Mouse (Mus musculus) stomach, postnatal 0 days (tissue): Measurements from ENCODE around the gene Mgat5. TPM values are rescaled to one million over a fixed set of nuclear protein-coding genes. Genes with fewer than 3 reads are reported as not detected.

Experiments used
- ATAC-seq: fragments of 200-750 bp; cut with Nextera tagmentation; 2 replicates; pipeline ENCODE4 v1.8.0; 2017; ENCODE audit not compliant: low FRiP score, low TSS enrichment
- DNase-seq: peaks from one replicate; pipeline ENCODE4 v3.0.0-alpha.2; 2016; ENCODE audit warnings: low spot score
- H3K27ac ChIP-seq: fragments of 300-500 bp; sonication (generic); replicated peaks from 2 replicates; pipeline ENCODE4 v1.5.1; 2014; ENCODE audit warnings: mild to moderate bottlenecking, control low read depth
- H3K27me3 ChIP-seq: fragments of 300-500 bp; sonication (generic); 2 replicates; pipeline ENCODE4 v1.6.1; 2014; ENCODE audit warnings: low read length; ENCODE audit not compliant: control insufficient read depth, insufficient read depth
- H3K36me3 ChIP-seq: fragments of 300-500 bp; sonication (generic); 2 replicates; pipeline ENCODE4 v1.6.1; 2014; ENCODE audit warnings: low read length, mixed read lengths; ENCODE audit not compliant: control insufficient read depth, insufficient read depth
- H3K4me1 ChIP-seq: fragments of 300-500 bp; sonication (generic); replicated peaks from 2 replicates; pipeline ENCODE4 v1.6.1; 2014; ENCODE audit warnings: antibody characterized with exemption; ENCODE audit not compliant: control insufficient read depth, insufficient read depth
- H3K4me2 ChIP-seq: fragments of 300-500 bp; sonication (generic); replicated peaks from 2 replicates; pipeline ENCODE4 v1.6.1; 2014; ENCODE audit warnings: low read depth, mild to moderate bottlenecking, control low read depth, moderate library complexity
- H3K4me3 ChIP-seq: fragments of 300-500 bp; sonication (generic); 2 replicates; pipeline ENCODE4 v1.5.1; 2014; ENCODE audit warnings: low read depth, low read length, control low read depth
- H3K9ac ChIP-seq: fragments of 300-500 bp; sonication (generic); 2 replicates; pipeline ENCODE4 v1.6.1; 2014; ENCODE audit warnings: mild to moderate bottlenecking, low read length, control low read depth, mixed read lengths
- H3K9me3 ChIP-seq: fragments of 300-500 bp; sonication (generic); 2 replicates; pipeline ENCODE4 v1.6.1; 2016; ENCODE audit warnings: low read length; ENCODE audit not compliant: control insufficient read depth
- CTCF ChIP-seq: IDR thresholded peaks from 2 replicates; pipeline ENCODE4 v1.5.1; 2016; ENCODE audit warnings: antibody characterized with exemption, low read depth, mild to moderate bottlenecking, moderate library complexity
- EP300 ChIP-seq: optimal IDR thresholded peaks from 2 replicates; pipeline ENCODE3; 2016; ENCODE audit warnings: antibody characterized with exemption
- WGBS: fragments of 180-500 bp; shearing (Covaris S2); extraction: QIAGEN DNeasy Blood & Tissue Kit; methylation state at CpG from one replicate; pipeline ENCODE4 v1.1.7; 2014; 5-methylcytosine and 5-hydroxymethylcytosine counted together
- polyA plus RNA-seq: library from polyadenylated mRNA; unstranded; fragments of >200 nt; fragmentation: Nextera tagmentation; extraction: Ambion mirVana; gene quantifications from 2 replicates; pipeline ENCODE4 v1.2.1, GENCODE M21; 2015

Mgat5 gene
- polyA plus RNA-seq, 1 experiment from 2014 or later = 2.0 TPM

GRCm38 (mm10) chr1:127328354-127328875 is 123.6 kb downstream of the Mgat5 start:
- no peak for TF ChIP-seq CTCF
- no peak for TF ChIP-seq EP300
- no peak overlapping the region for H3K9ac ChIP-seq
- no peaks in the 10 kb centered on the region for H3K9me3 ChIP-seq
- H3K4me3 ChIP-seq = no peak overlapping the region
- H3K4me2 ChIP-seq = no peak overlapping the region
- H3K27me3 ChIP-seq = no peaks in the 10 kb centered on the region
- H3K36me3 ChIP-seq = no peaks in the 10 kb centered on the region
- H3K4me1 ChIP-seq = no peaks in the 10 kb centered on the region
- no peak for ATAC-seq
- 72% methylated on average over 5 of the region's 5 CpGs for WGBS
- DNase-seq = no peak
- H3K27ac ChIP-seq = no peak overlapping the region

GRCm38 (mm10) chr1:127329810-127330209 is 125.0 kb downstream of the Mgat5 start:
- DNase-seq (no peak), ATAC-seq (no peak)
- H3K27me3 ChIP-seq = no peaks in the 10 kb centered on the region
- WGBS = 78% methylated on average over 6 of the region's 6 CpGs
- no peak overlapping the region for H3K4me2 ChIP-seq
- H3K4me3 ChIP-seq = no peak overlapping the region
- no peaks in the 10 kb centered on the region for H3K4me1 ChIP-seq
- no peaks in the 10 kb centered on the region for H3K36me3 ChIP-seq
- H3K9me3 ChIP-seq = no peaks in the 10 kb centered on the region
- no peak overlapping the region for H3K27ac ChIP-seq
- H3K9ac ChIP-seq = no peak overlapping the region
- no peak for TF ChIP-seq EP300

GRCm38 (mm10) chr1:127337740-127338139 is 132.9 kb downstream of the Mgat5 start:
- no peak overlapping the region for H3K9ac ChIP-seq
- no peak overlapping the region for H3K27ac ChIP-seq
- H3K36me3 ChIP-seq = no peaks in the 10 kb centered on the region
- TF ChIP-seq CTCF = no peak
- TF ChIP-seq EP300 = no peak
- H3K4me3 ChIP-seq = no peak overlapping the region
- H3K4me2 ChIP-seq = no peak overlapping the region
- H3K4me1 ChIP-seq = no peaks in the 10 kb centered on the region
- no peak for DNase-seq
- 93% methylated on average over 10 of the region's 10 CpGs for WGBS
- ATAC-seq = no peak
- H3K9me3 ChIP-seq = no peaks in the 10 kb centered on the region
- H3K27me3 ChIP-seq = no peaks in the 10 kb centered on the region

- DNase-seq (no peak), ATAC-seq (no peak)
- Histone ChIP-seq H3K4me2 (no peak overlapping the region), H3K27ac (no peak overlapping the region), H3K36me3 (no peaks in the 10 kb centered on the region), H3K27me3 (no peaks in the 10 kb centered on the region), H3K9me3 (no peaks in the 10 kb centered on the region), H3K4me1 (no peaks in the 10 kb centered on the region), H3K4me3 (no peak overlapping the region), H3K9ac (no peak overlapping the region)
- 43% methylated on average over 9 of the region's 9 CpGs for WGBS
- no peak for TF ChIP-seq CTCF
- no peak for TF ChIP-seq EP300
These were observed 134.1 kb downstream of the Mgat5 start for GRCm38 (mm10) chr1:127338833-127339487.

- no peak overlapping the region for H3K9ac ChIP-seq
- no peak for ATAC-seq
- H3K4me1 ChIP-seq = no peaks in the 10 kb centered on the region
- no peak for DNase-seq
- no peak overlapping the region for H3K4me2 ChIP-seq
- WGBS = 91% methylated on average over 9 of the region's 9 CpGs
- H3K36me3 ChIP-seq = no peaks in the 10 kb centered on the region
- H3K4me3 ChIP-seq = no peak overlapping the region
- H3K27ac ChIP-seq = no peak overlapping the region
- TF ChIP-seq EP300 = no peak
- H3K27me3 ChIP-seq = no peaks in the 10 kb centered on the region
- H3K9me3 ChIP-seq = no peaks in the 10 kb centered on the region
These were observed 135.5 kb downstream of the Mgat5 start for GRCm38 (mm10) chr1:127340296-127340695.

- Histone ChIP-seq H3K9ac (no peak overlapping the region), H3K9me3 (no peaks in the 10 kb centered on the region), H3K27me3 (no peaks in the 10 kb centered on the region), H3K4me1 (no peaks in the 10 kb centered on the region), H3K36me3 (no peaks in the 10 kb centered on the region), H3K4me2 (no peak overlapping the region), H3K4me3 (no peak overlapping the region), H3K27ac (no peak overlapping the region)
- WGBS = 47% methylated on average over 9 of the region's 9 CpGs
- ATAC-seq (no peak), DNase-seq (no peak)
- TF ChIP-seq CTCF (no peak), EP300 (no peak)
These were observed 140.1 kb downstream of the Mgat5 start for GRCm38 (mm10) chr1:127344913-127345312.
